Mouse (Mus musculus): Measurements from ENCODE around the gene Snapc3.

GRCm38 (mm10) chr4:83418781-83419180, 1.3 kb downstream of the Snapc3 start:
- TF ChIP-seq GATA1 (IDR thresholded peaks at IDR 0.05; ENCODE audit: low read length) (no peak), TAL1 (IDR thresholded peaks at IDR 0.05; ENCODE audit: low read length) (no peak)

Data from erythroblast, embryonic 14.5 days (primary cell).